Mouse (Mus musculus) A20 (cell line): Measurements from ENCODE around the gene Ppil4.

ENCODE experiments used
- DNase-seq: peaks from one replicate; pipeline ENCODE4 v3.0.0-alpha.2; 2011; ENCODE audit warnings: low read depth, low spot score

Ppil4 gene

GRCm38 (mm10) chr10:7861259-7861936, 68.7 kb downstream of the Ppil4 start:
- no peak for DNase-seq

- no peak for DNase-seq
Measured at GRCm38 (mm10) chr10:7861937-7862657, 69.4 kb downstream of the Ppil4 start.

- no peak for DNase-seq
Measured at GRCm38 (mm10) chr10:7863411-7863810, 70.7 kb downstream of the Ppil4 start.

GRCm38 (mm10) chr10:7864184-7864583, 71.5 kb downstream of the Ppil4 start:
- no peak for DNase-seq

DNA sequence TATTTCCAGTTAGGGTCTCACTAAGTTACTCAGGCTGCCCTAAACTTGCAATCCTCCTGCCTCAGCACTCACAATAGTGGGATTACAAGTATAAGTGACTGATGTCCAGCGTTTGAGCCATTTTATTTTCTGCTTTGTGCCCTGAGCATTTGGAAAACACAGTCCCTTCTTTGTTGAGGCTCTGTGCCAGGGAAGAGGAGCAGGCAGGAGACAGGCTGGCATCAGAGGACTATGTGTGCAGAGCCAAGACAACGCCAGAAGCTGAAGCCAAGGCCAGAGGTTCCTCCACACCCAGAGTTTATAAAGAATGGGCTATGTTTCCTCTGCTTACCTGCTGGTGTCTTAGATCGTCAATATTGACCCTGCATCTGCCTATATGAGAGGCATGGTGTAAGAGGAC, 72.1 kb downstream of the Ppil4 start:
- DNase-seq = no peak

DNA sequence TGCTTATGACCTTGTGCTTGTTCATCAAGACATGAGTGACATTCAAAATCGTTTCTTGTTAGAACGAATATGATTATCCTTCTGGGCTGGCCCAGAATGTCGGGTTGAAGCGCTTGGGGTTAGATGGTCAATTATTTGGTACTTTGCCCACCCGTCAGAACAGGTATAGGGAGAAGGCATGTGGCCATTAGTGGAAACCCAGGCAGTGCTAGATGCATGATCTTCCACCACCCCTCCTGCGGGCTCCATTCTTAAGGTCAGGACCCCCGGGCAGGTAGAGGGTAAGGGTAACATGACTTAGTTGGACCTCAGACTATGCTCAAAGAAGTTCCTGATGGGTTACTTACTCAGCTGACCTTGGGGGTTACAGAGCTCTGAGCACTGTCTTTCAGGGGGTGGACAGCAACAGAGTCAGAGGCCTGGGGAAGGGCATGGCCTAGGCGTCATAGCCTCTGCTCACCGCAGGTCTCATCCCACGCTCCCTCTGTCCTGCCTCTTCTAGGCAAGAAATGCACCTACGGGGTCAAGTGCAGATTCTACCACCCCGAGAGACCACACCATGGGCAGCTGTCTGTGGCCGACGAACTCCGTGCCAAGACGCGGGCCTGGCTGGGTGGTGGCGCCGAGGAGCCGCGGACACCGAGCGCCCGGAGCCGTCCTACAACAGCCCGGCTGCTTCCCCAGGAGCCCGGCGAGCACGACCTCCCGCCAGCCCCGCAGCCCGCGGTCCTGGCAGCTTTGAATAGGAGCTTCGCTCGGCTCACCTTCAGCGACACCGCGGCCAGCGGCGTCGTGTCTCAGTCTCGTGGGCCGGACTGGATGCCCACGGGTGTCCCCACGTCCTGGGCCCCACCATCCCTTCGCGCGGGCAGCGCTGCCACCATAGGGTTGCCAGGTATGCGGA, 74.3 kb downstream of the Ppil4 start:
- DNase-seq = no peak

- DNase-seq = no peak
Measured at GRCm38 (mm10) chr10:7867666-7868030, 75.0 kb downstream of the Ppil4 start.

DNA sequence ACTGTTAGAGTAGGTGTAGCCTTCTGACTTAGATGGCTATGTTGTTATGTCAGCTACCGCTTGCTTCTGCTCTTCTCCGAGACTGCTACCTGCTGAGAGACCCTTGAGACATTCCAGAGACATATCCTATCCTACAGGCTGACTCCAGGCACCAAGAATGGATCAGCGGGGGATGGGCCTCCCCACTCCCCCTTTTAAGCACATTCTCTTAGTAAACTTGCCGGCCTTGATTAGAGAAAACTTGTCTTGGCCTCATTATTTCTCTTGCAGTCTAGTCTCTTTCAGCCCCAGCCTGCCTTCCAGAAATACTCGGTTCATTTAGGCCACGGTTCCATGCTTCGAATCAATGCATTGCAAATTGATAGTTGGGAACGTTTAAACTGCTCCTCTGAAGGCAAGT, 77.1 kb downstream of the Ppil4 start:
- no peak for DNase-seq

DNA sequence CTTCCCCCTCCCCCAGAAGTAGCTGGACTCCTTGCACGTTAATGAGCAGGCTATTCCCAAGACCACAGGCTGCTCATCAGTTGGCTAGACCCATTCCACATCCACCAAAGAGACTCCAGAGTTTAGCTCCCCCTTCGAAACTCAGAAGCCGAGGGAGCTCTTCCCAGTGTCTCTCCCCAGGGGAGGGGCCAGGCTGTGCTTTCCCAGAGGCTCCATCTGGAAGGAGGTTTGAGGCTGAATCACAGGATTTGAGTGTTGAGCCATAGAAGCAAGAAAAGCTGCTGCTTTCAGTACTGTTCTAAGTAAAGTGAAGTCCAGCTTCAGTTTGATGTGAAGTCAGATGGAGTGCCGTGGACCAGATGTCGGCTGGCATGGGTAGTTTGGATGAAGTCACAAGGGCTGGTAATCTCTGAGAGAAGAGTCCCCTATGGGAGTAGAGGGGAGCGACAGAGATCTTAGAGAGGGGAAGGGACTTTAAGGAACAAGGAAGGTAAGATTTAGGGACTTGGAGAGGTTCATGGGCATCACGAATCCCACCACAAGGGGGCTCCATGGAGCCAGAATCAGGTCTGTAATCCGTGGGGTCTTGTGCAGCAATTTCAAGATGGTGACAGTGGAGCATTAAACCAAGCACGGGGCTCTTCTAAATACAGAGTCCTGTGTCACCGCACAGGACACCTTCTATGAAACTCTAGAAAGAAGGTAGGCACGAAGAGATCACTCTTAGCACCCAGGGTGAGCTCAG, 78.1 kb downstream of the Ppil4 start:
- peak; percentile 74 for DNase-seq

GRCm38 (mm10) chr10:7871381-7872020, 78.8 kb downstream of the Ppil4 start:
- DNase-seq = no peak
